Mouse (Mus musculus) stomach, embryonic 16.5 days (tissue): ENCODE results near the gene Dnaaf5. TPM values are rescaled to one million over a fixed set of nuclear protein-coding genes. Genes with fewer than 3 reads are reported as not detected.
A peak's percentile ranks its signal among the peaks of the same experiment; 100 is the strongest.

Experiments
- ATAC-seq: fragments of 200-750 bp; cut with Nextera tagmentation; 2 replicates; pipeline ENCODE4 v1.8.0; 2017; ENCODE audit warnings: moderate number of reproducible peaks, moderate TSS enrichment; ENCODE audit not compliant: insufficient read depth, low FRiP score
- H3K27ac ChIP-seq: fragments of 300-500 bp; sonication (generic); 2 replicates; pipeline ENCODE4 v1.5.1; 2014; ENCODE audit warnings: low read length
- H3K27me3 ChIP-seq: fragments of 300-500 bp; sonication (generic); 2 replicates; pipeline ENCODE4 v1.6.1; 2014; ENCODE audit warnings: low read length, control low read depth, mixed read lengths; ENCODE audit not compliant: control insufficient read depth, insufficient read depth
- H3K36me3 ChIP-seq: fragments of 300-500 bp; sonication (generic); 2 replicates; pipeline ENCODE4 v1.6.1; 2014; ENCODE audit warnings: low read length; ENCODE audit not compliant: control insufficient read depth, insufficient read depth
- H3K4me1 ChIP-seq: fragments of 300-500 bp; sonication (generic); 2 replicates; pipeline ENCODE4 v1.6.1; 2014; ENCODE audit warnings: low read length, control low read depth, mixed read lengths; ENCODE audit not compliant: control insufficient read depth, insufficient read depth
- H3K4me2 ChIP-seq: fragments of 300-500 bp; sonication (generic); 2 replicates; pipeline ENCODE4 v1.6.1; 2014; ENCODE audit warnings: low read depth, low read length, mixed read lengths
- H3K4me3 ChIP-seq: fragments of 300-500 bp; sonication (generic); replicated peaks from 2 replicates; pipeline ENCODE4 v1.5.1; 2014; ENCODE audit warnings: mild to moderate bottlenecking, low read length
- H3K9ac ChIP-seq: fragments of 300-500 bp; sonication (generic); 2 replicates; pipeline ENCODE4 v1.6.1; 2014; ENCODE audit warnings: low read length
- H3K9me3 ChIP-seq: fragments of 300-500 bp; sonication (generic); replicated peaks from 2 replicates; pipeline ENCODE4 v1.6.1; 2016; ENCODE audit warnings: low read length, control low read depth; ENCODE audit not compliant: control insufficient read depth
- WGBS: fragments of 180-500 bp; shearing (Covaris S2); extraction: QIAGEN DNeasy Blood & Tissue Kit; methylation state at CpG from one replicate; pipeline ENCODE4 v1.1.7; 2014; 5-methylcytosine and 5-hydroxymethylcytosine counted together
- polyA plus RNA-seq: library from polyadenylated mRNA; unstranded; fragments of >200 nt; fragmentation: Nextera tagmentation; extraction: Ambion mirVana; gene quantifications from 2 replicates; pipeline ENCODE4 v1.2.1, GENCODE M21; 2015

The Dnaaf5 gene
- 2.6 and 3.1 TPM in 2 replicates for polyA plus RNA-seq

- Histone ChIP-seq H3K27ac (peak within 1 kb of the TSS; percentile 67), H3K4me2 (peak within 1 kb of the TSS; percentile 83), H3K4me1 (peaks cover 15% of the 10 kb centered on the region), H3K27me3 (no peaks in the 10 kb centered on the region), H3K36me3 (0 out of 2 replicates have a peak, but pooled peaks cover 4% of the 10 kb centered on the region), H3K9me3 (no peaks in the 10 kb centered on the region), H3K9ac (peak within 1 kb of the TSS; percentile 87), H3K4me3 (peak within 1 kb of the TSS; percentile 87)
- peak; percentile 97 for ATAC-seq
- WGBS = under 1% methylated on average over 84 of the region's 87 CpGs
Measured at GRCm38 (mm10) chr5:139149681-139150602, at the start of gene Dnaaf5, which contains the start of gene Prkar1b. Gene Dnaaf5, plus strand, starts transcription at chr5:139150223. Gene Prkar1b, minus strand, starts transcription at chr5:139150001.

DNA sequence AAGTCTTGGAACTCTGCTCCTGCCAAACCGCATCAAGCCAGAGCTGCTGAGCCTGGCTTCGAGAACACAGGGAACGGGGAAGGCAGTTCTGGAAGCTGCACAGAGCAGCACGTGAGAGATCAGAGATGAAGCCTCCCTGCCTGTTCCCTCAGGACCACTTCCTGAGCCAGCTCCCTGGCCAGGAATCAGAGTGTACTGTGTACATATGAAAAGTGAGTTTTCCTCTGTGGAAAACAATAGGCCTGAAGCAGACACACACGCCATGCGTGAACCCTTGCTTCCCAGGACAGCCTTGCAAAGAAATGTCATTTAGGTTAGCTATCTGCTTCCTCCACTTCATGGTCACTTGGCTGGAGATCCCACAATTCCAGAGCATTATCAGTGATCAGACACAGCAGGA, 48.2 kb upstream of the Dnaaf5 start:
- no peak overlapping the region for H3K9ac ChIP-seq
- 59% methylated on average over 6 of the region's 6 CpGs for WGBS
- H3K36me3 ChIP-seq = 0 out of 2 replicates have a peak, but pooled peaks cover 4% of the 10 kb centered on the region
- ATAC-seq = no peak; the same call in 1 of the 2 replicates
- H3K27me3 ChIP-seq = no peaks in the 10 kb centered on the region
- no peak overlapping the region for H3K4me3 ChIP-seq
- H3K9me3 ChIP-seq = peaks cover 5% of the 10 kb centered on the region; the same call in 1 of the 2 replicates
- H3K4me1 ChIP-seq = no peaks in the 10 kb centered on the region
- H3K27ac ChIP-seq = no peak overlapping the region
- H3K4me2 ChIP-seq = no peak overlapping the region

- WGBS = 68% methylated on average over 9 of the region's 9 CpGs
- ATAC-seq = no peak
- H3K27me3 ChIP-seq = no peaks in the 10 kb centered on the region; the same call in 1 of the 2 replicates
Measured at GRCm38 (mm10) chr5:139107815-139108214, 42.2 kb upstream of the Dnaaf5 start.

DNA sequence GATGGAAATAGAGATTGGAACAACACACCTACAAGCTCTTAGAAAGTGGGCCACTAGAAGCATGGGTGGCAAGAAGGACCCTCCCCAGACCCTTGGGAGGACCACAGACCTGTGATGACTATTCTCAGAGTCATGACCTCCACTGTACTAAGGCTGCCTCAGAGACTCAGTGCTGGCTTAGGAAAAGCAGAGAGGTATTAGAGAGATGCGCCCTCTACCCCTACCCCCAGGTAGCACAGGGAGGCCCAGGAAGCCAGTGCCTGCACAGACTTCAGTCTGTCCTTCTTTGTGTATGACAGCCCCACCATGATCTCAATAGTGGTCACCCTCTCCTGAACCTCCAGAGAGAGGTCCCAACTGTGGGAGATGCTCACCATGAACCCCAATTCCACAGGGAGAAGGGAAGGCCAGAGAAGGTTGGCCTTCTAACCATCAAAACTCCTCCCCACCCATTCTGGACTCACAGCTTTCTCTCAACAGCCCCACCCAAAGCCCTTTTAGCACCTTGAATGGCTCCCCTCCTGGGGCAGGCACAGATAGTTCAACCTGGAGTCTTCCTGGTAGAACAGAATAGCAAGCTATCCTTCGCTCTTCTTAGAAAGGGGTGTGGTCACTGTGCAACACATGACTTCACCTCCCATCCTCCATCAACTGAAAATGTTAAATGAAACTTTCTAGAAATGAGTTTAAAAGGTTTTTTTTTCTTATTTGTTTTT, 39.7 kb upstream of the Dnaaf5 start:
- no peaks in the 10 kb centered on the region for H3K4me1 ChIP-seq
- no peaks in the 10 kb centered on the region; the same call in 1 of the 2 replicates for H3K27me3 ChIP-seq
- H3K9me3 ChIP-seq = no peaks in the 10 kb centered on the region
- WGBS = 81% methylated on average over 2 of the region's 2 CpGs
- H3K9ac ChIP-seq = no peak overlapping the region
- H3K4me3 ChIP-seq = no peak overlapping the region
- H3K36me3 ChIP-seq = no peaks in the 10 kb centered on the region
- no peak for ATAC-seq
- H3K4me2 ChIP-seq = no peak overlapping the region
- H3K27ac ChIP-seq = no peak overlapping the region

More at GRCm38 (mm10) chr5:139107815-139108214, 42.2 kb upstream of the Dnaaf5 start:
- H3K9ac ChIP-seq = no peak overlapping the region
- H3K36me3 ChIP-seq = no peaks in the 10 kb centered on the region
- no peak overlapping the region for H3K4me2 ChIP-seq
- H3K4me3 ChIP-seq = no peak overlapping the region
- H3K4me1 ChIP-seq = no peaks in the 10 kb centered on the region
- no peaks in the 10 kb centered on the region for H3K9me3 ChIP-seq
- H3K27ac ChIP-seq = no peak overlapping the region

DNA sequence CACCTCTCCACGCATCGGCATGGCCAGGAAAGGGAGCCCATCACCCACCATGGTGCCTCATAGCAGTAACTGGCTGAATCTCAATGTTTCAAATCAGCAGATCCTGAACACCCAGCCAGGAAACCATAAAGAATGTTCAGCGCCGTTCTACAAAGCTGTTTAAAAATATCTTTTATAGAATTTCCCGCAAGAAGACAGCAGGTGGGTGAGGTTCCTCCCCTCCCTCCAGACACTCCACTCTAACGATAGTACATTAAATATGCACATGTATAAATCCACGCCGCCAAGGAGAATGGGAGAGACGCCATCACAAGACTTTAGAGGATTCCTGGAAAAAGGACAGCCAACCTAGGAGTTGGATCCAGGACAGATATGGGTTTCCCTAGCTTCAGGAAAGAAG, 38.0 kb upstream of the Dnaaf5 start:
- Histone ChIP-seq H3K4me3 (no peak overlapping the region), H3K4me1 (no peaks in the 10 kb centered on the region), H3K27ac (no peak overlapping the region), H3K4me2 (no peak overlapping the region), H3K36me3 (no peaks in the 10 kb centered on the region), H3K27me3 (no peaks in the 10 kb centered on the region; the same call in 1 of the 2 replicates), H3K9ac (no peak overlapping the region), H3K9me3 (no peaks in the 10 kb centered on the region)
- 71% methylated on average over 9 of the region's 9 CpGs for WGBS
- no peak for ATAC-seq

- ATAC-seq = no peak
- no peak overlapping the region for H3K9ac ChIP-seq
- no peaks in the 10 kb centered on the region; the same call in 1 of the 2 replicates for H3K27me3 ChIP-seq
- H3K4me2 ChIP-seq = no peak overlapping the region
- H3K4me3 ChIP-seq = no peak overlapping the region
- H3K36me3 ChIP-seq = no peaks in the 10 kb centered on the region
- H3K27ac ChIP-seq = no peak overlapping the region
- H3K4me1 ChIP-seq = no peaks in the 10 kb centered on the region
- H3K9me3 ChIP-seq = no peaks in the 10 kb centered on the region
- 70% methylated on average over 9 of the region's 9 CpGs for WGBS
Measured at GRCm38 (mm10) chr5:139112418-139112817, 37.6 kb upstream of the Dnaaf5 start.

GRCm38 (mm10) chr5:139114876-139115275, 35.1 kb upstream of the Dnaaf5 start:
- Histone ChIP-seq H3K9me3 (no peaks in the 10 kb centered on the region), H3K27ac (no peak overlapping the region), H3K27me3 (no peaks in the 10 kb centered on the region; the same call in 1 of the 2 replicates), H3K36me3 (no peaks in the 10 kb centered on the region), H3K9ac (no peak overlapping the region), H3K4me2 (no peak overlapping the region), H3K4me1 (no peaks in the 10 kb centered on the region; the same call in 1 of the 2 replicates), H3K4me3 (no peak overlapping the region)
- ATAC-seq = no peak
- WGBS = 64% methylated on average over 4 of the region's 4 CpGs

- Histone ChIP-seq H3K4me1 (no peaks in the 10 kb centered on the region; the same call in 1 of the 2 replicates), H3K4me3 (no peak overlapping the region), H3K27me3 (no peaks in the 10 kb centered on the region), H3K9me3 (no peaks in the 10 kb centered on the region), H3K4me2 (no peak overlapping the region), H3K36me3 (no peaks in the 10 kb centered on the region), H3K9ac (no peak overlapping the region), H3K27ac (no peak overlapping the region)
- WGBS = 88% methylated on average over 7 of the region's 7 CpGs
- no peak for ATAC-seq
Measured at GRCm38 (mm10) chr5:139115507-139115906, 34.5 kb upstream of the Dnaaf5 start.
